Mouse (Mus musculus) hindbrain, embryonic 16.5 days (tissue): ENCODE results near the gene Klk12. TPM values are rescaled to one million over a fixed set of nuclear protein-coding genes. Genes with fewer than 3 reads are reported as not detected.

Experiments
- ATAC-seq: fragments of 200-750 bp; cut with Nextera tagmentation; 2 replicates; pipeline ENCODE4 v1.8.0; 2017; ENCODE audit warnings: moderate TSS enrichment, moderate library complexity
- H3K27ac ChIP-seq: fragments of 300-500 bp; sonication (generic); 2 replicates; pipeline ENCODE4 v1.5.1; 2014; ENCODE audit warnings: low read depth, mild to moderate bottlenecking, control low read depth, low read length, moderate library complexity
- H3K27me3 ChIP-seq: fragments of 300-500 bp; sonication (generic); replicated peaks from 2 replicates; pipeline ENCODE4 v1.6.1; 2014; ENCODE audit warnings: low read length; ENCODE audit not compliant: control insufficient read depth, insufficient read depth
- H3K36me3 ChIP-seq: fragments of 300-500 bp; sonication (generic); 2 replicates; pipeline ENCODE4 v1.6.1; 2014; ENCODE audit warnings: mild to moderate bottlenecking, low read length, moderate library complexity, mixed read lengths; ENCODE audit not compliant: control insufficient read depth, insufficient read depth
- H3K4me1 ChIP-seq: fragments of 300-500 bp; sonication (generic); 2 replicates; pipeline ENCODE4 v1.6.1; 2014; ENCODE audit warnings: low read depth, low read length; ENCODE audit not compliant: control insufficient read depth, insufficient read depth
- H3K4me2 ChIP-seq: fragments of 300-500 bp; sonication (generic); 2 replicates; pipeline ENCODE4 v1.6.1; 2014; ENCODE audit warnings: mild to moderate bottlenecking, low read length, control low read depth, moderate library complexity
- H3K4me3 ChIP-seq: fragments of 300-500 bp; sonication (generic); 2 replicates; pipeline ENCODE4 v1.5.1; 2014; ENCODE audit warnings: mild to moderate bottlenecking, low read length, control low read depth, moderate library complexity
- H3K9ac ChIP-seq: fragments of 300-500 bp; sonication (generic); 2 replicates; pipeline ENCODE4 v1.6.1; 2014; ENCODE audit warnings: low read depth, mild to moderate bottlenecking, control low read depth, low read length, moderate library complexity
- H3K9me3 ChIP-seq: fragments of 300-500 bp; sonication (generic); 2 replicates; pipeline ENCODE4 v1.6.1; 2014; ENCODE audit warnings: mild to moderate bottlenecking, low read length, moderate library complexity; ENCODE audit not compliant: control insufficient read depth
- WGBS: fragments of 180-500 bp; shearing (Covaris S2); extraction: QIAGEN DNeasy Blood & Tissue Kit; methylation state at CpG from one replicate; pipeline ENCODE4 v1.1.7; 2014; 5-methylcytosine and 5-hydroxymethylcytosine counted together
- polyA plus RNA-seq: library from polyadenylated mRNA; unstranded; fragments of >200 nt; fragmentation: Nextera tagmentation; extraction: Ambion mirVana; gene quantifications from 2 replicates; pipeline ENCODE4 v1.2.1, GENCODE M21; 2015

Gene Klk12
- polyA plus RNA-seq, 1 experiment from 2014 or later: not detected

- H3K4me3 ChIP-seq: no peak overlapping the region
- H3K4me2 ChIP-seq: no peak overlapping the region
- no peaks in the 10 kb centered on the region for H3K4me1 ChIP-seq
- ATAC-seq: no peak
- no peaks in the 10 kb centered on the region for H3K36me3 ChIP-seq
- H3K9me3 ChIP-seq: no peaks in the 10 kb centered on the region
- H3K9ac ChIP-seq: no peak overlapping the region
- H3K27ac ChIP-seq: no peak overlapping the region
- H3K27me3 ChIP-seq: no peaks in the 10 kb centered on the region
- 86% methylated on average over 7 of the region's 7 CpGs for WGBS
These were observed 46.5 kb downstream of the Klk12 start for GRCm38 (mm10) chr7:43815211-43815610.

- H3K9me3 ChIP-seq: no peaks in the 10 kb centered on the region
- H3K4me3 ChIP-seq: no peak overlapping the region
- no peaks in the 10 kb centered on the region for H3K4me1 ChIP-seq
- ATAC-seq: no peak
- no peak overlapping the region for H3K4me2 ChIP-seq
- H3K9ac ChIP-seq: no peak overlapping the region
- H3K36me3 ChIP-seq: no peaks in the 10 kb centered on the region
- no peaks in the 10 kb centered on the region for H3K27me3 ChIP-seq
- no peak overlapping the region for H3K27ac ChIP-seq
These were observed 48.0 kb downstream of the Klk12 start for GRCm38 (mm10) chr7:43816746-43817145.

- ATAC-seq: no peak
These were observed 52.9 kb downstream of the Klk12 start for GRCm38 (mm10) chr7:43821581-43821980.

More at GRCm38 (mm10) chr7:43821581-43821980, 52.9 kb downstream of the Klk12 start:
- Histone ChIP-seq H3K36me3 (no peaks in the 10 kb centered on the region), H3K27ac (no peak overlapping the region), H3K4me1 (no peaks in the 10 kb centered on the region), H3K27me3 (no peaks in the 10 kb centered on the region), H3K9me3 (no peaks in the 10 kb centered on the region), H3K9ac (no peak overlapping the region), H3K4me3 (no peak overlapping the region), H3K4me2 (no peak overlapping the region)
- 93% methylated on average over 7 of the region's 7 CpGs for WGBS

Other genes with a start within 250 kb of the Klk12 start
- 1.3 and 1.9 TPM in 2 replicates for gene Cd33, start 224.5 kb upstream of the Klk12 start, polyA plus RNA-seq
- 6.9 and 7.9 TPM in 2 replicates for gene Zfp658, start 206.6 kb upstream of the Klk12 start, polyA plus RNA-seq
- 14.4 and 16.2 TPM in 2 replicates for gene Zfp719, start 189.3 kb upstream of the Klk12 start, polyA plus RNA-seq
- 0.45 and 0.46 TPM in 2 replicates for gene Zfp819, start 161.7 kb upstream of the Klk12 start, polyA plus RNA-seq
- gene Ceacam18, start 134.2 kb upstream of the Klk12 start, polyA plus RNA-seq: 0.10 TPM in 1 of 2 replicates, not detected in the other
- 0.31 and 0.41 TPM in 2 replicates for gene Siglece, start 108.7 kb upstream of the Klk12 start, polyA plus RNA-seq
- gene Ctu1, start 96.9 kb upstream of the Klk12 start, polyA plus RNA-seq: 20.6 and 23.0 TPM in 2 replicates
- not detected in 2 replicates for gene Klk14, start 78.5 kb upstream of the Klk12 start, polyA plus RNA-seq
- 0.16 TPM in 2 replicates for gene Klk13, start 56.3 kb upstream of the Klk12 start, polyA plus RNA-seq
- gene Klk11, start 5.7 kb downstream of the Klk12 start, polyA plus RNA-seq: 0.20 TPM in 1 of 2 replicates, not detected in the other
- 0.21 and 0.30 TPM in 2 replicates for gene Klk10, start 12.1 kb downstream of the Klk12 start, polyA plus RNA-seq
- 0.10 and 0.31 TPM in 2 replicates for gene Klk9, start 23.0 kb downstream of the Klk12 start, polyA plus RNA-seq
- gene Klk8, start 28.7 kb downstream of the Klk12 start, polyA plus RNA-seq: 11.3 and 13.3 TPM in 2 replicates
- gene Klk7, start 42.4 kb downstream of the Klk12 start, polyA plus RNA-seq: not detected in 2 replicates
- not detected in 2 replicates for gene Klk6, start 55.6 kb downstream of the Klk12 start, polyA plus RNA-seq
- not detected in 2 replicates for gene Klk5, start 73.1 kb downstream of the Klk12 start, polyA plus RNA-seq
- gene Klk4, start 112.3 kb downstream of the Klk12 start, polyA plus RNA-seq: 4.4 and 4.5 TPM in 2 replicates
- not detected in 2 replicates for gene Klk15, start 164.8 kb downstream of the Klk12 start, polyA plus RNA-seq
- gene Klk1b8, start 181.8 kb downstream of the Klk12 start, polyA plus RNA-seq: not detected in 2 replicates
- gene Klk1b1, start 197.9 kb downstream of the Klk12 start, polyA plus RNA-seq: not detected in 2 replicates
- not detected in 2 replicates for gene Klk1b9, start 207.2 kb downstream of the Klk12 start, polyA plus RNA-seq
- gene Klk1b11, start 227.0 kb downstream of the Klk12 start, polyA plus RNA-seq: not detected in 2 replicates
- gene Klk1b26, start 243.3 kb downstream of the Klk12 start, polyA plus RNA-seq: not detected in 2 replicates